Mouse (Mus musculus) midbrain, embryonic 16.5 days (tissue): ENCODE measurements around the gene Corin. TPM values are rescaled to one million over a fixed set of nuclear protein-coding genes. Genes with fewer than 3 reads are reported as not detected.

ENCODE experiments used
- ATAC-seq: fragments of 200-750 bp; cut with Nextera tagmentation; 2 replicates; pipeline ENCODE4 v1.8.0; 2017; ENCODE audit warnings: moderate TSS enrichment
- H3K27ac ChIP-seq: fragments of 300-500 bp; sonication (generic); 2 replicates; pipeline ENCODE4 v1.5.1; 2014; ENCODE audit warnings: mild to moderate bottlenecking, low read length, mixed read lengths
- H3K27me3 ChIP-seq: fragments of 300-500 bp; sonication (generic); 2 replicates; pipeline ENCODE4 v1.6.1; 2014; ENCODE audit warnings: low read depth, low read length, mixed read lengths; ENCODE audit not compliant: control insufficient read depth, insufficient read depth
- H3K36me3 ChIP-seq: fragments of 300-500 bp; sonication (generic); 2 replicates; pipeline ENCODE4 v1.6.1; 2014; ENCODE audit warnings: mild to moderate bottlenecking, low read length, moderate library complexity, mixed read lengths; ENCODE audit not compliant: control insufficient read depth, insufficient read depth
- H3K4me1 ChIP-seq: fragments of 300-500 bp; sonication (generic); 2 replicates; pipeline ENCODE4 v1.6.1; 2014; ENCODE audit warnings: mild to moderate bottlenecking, low read length, mixed read lengths; ENCODE audit not compliant: control insufficient read depth, insufficient read depth
- H3K4me2 ChIP-seq: fragments of 300-500 bp; sonication (generic); 2 replicates; pipeline ENCODE4 v1.6.1; 2014; ENCODE audit warnings: mild to moderate bottlenecking, low read length, mixed read lengths
- H3K4me3 ChIP-seq: fragments of 300-500 bp; sonication (generic); 2 replicates; pipeline ENCODE4 v1.5.1; 2014; ENCODE audit warnings: low read depth, mild to moderate bottlenecking, low read length, moderate library complexity, mixed read lengths
- H3K9ac ChIP-seq: fragments of 300-500 bp; sonication (generic); 2 replicates; pipeline ENCODE4 v1.6.1; 2014; ENCODE audit warnings: low read depth, low read length, mixed read lengths
- H3K9me3 ChIP-seq: fragments of 300-500 bp; sonication (generic); replicated peaks from 2 replicates; pipeline ENCODE4 v1.6.1; 2014; ENCODE audit warnings: mild to moderate bottlenecking, low read length, mixed read lengths; ENCODE audit not compliant: control insufficient read depth, poor library complexity, severe bottlenecking
- WGBS: fragments of 180-500 bp; shearing (Covaris S2); extraction: QIAGEN DNeasy Blood & Tissue Kit; methylation state at CpG from one replicate; pipeline ENCODE4 v1.1.7; 2014; 5-methylcytosine and 5-hydroxymethylcytosine counted together
- polyA plus RNA-seq: library from polyadenylated mRNA; unstranded; fragments of >200 nt; fragmentation: Nextera tagmentation; extraction: Ambion mirVana; gene quantifications from 2 replicates; pipeline ENCODE4 v1.2.1, GENCODE M21; 2015

The Corin gene
- polyA plus RNA-seq, 1 experiment from 2014 or later = 0.93 TPM

- Histone ChIP-seq H3K9ac (no peak overlapping the region), H3K9me3 (no peaks in the 10 kb centered on the region), H3K4me3 (no peak overlapping the region), H3K4me1 (no peaks in the 10 kb centered on the region), H3K27ac (no peak overlapping the region), H3K36me3 (no peaks in the 10 kb centered on the region), H3K27me3 (no peaks in the 10 kb centered on the region), H3K4me2 (no peak overlapping the region)
- no peak for ATAC-seq
- WGBS = 46% methylated on average over 4 of the region's 4 CpGs
Observed at GRCm38 (mm10) chr5:72452750-72453149, 51.5 kb downstream of the Corin start.

GRCm38 (mm10) chr5:72448846-72449245 lies 55.4 kb downstream of the Corin start:
- no peaks in the 10 kb centered on the region for H3K36me3 ChIP-seq
- no peaks in the 10 kb centered on the region for H3K4me1 ChIP-seq
- no peaks in the 10 kb centered on the region for H3K9me3 ChIP-seq
- no peak overlapping the region for H3K9ac ChIP-seq
- H3K4me2 ChIP-seq = no peak overlapping the region
- H3K4me3 ChIP-seq = no peak overlapping the region
- ATAC-seq = no peak
- no peaks in the 10 kb centered on the region for H3K27me3 ChIP-seq
- WGBS = 75% methylated on average over 2 of the region's 2 CpGs
- H3K27ac ChIP-seq = no peak overlapping the region

DNA sequence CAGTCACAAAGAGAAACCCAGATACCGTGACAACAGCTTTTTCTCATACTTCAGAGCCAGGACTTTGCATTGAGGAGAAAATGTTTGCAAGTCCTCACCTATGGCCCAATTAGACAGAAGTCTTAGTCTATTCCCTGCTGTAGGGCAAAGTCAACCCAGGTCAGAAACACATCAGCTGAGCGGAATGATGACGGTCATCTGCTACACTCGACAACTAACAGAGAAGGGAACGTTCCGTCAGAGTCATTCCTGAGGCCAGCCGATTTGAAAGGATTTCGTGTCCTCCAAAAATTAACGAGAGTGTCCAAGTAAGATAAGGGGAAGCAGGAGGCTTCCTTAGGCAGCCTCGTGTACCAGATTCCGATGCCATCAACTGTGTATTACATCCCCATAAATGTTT lies 58.2 kb downstream of the Corin start:
- WGBS = 91% methylated on average over 11 of the region's 11 CpGs
- no peaks in the 10 kb centered on the region for H3K27me3 ChIP-seq
- no peak overlapping the region for H3K9ac ChIP-seq
- no peaks in the 10 kb centered on the region for H3K4me1 ChIP-seq
- no peaks in the 10 kb centered on the region for H3K36me3 ChIP-seq
- no peak overlapping the region for H3K27ac ChIP-seq
- ATAC-seq = no peak
- H3K4me3 ChIP-seq = no peak overlapping the region
- H3K4me2 ChIP-seq = no peak overlapping the region
- no peaks in the 10 kb centered on the region for H3K9me3 ChIP-seq

- Histone ChIP-seq H3K9me3 (no peaks in the 10 kb centered on the region), H3K4me3 (no peak overlapping the region), H3K27ac (no peak overlapping the region), H3K36me3 (no peaks in the 10 kb centered on the region), H3K9ac (no peak overlapping the region), H3K27me3 (no peaks in the 10 kb centered on the region), H3K4me1 (no peaks in the 10 kb centered on the region), H3K4me2 (no peak overlapping the region)
- ATAC-seq = no peak
- WGBS = 78% methylated on average over 11 of the region's 11 CpGs
Observed at GRCm38 (mm10) chr5:72443946-72444345, 60.3 kb downstream of the Corin start.

- Histone ChIP-seq H3K27me3 (no peaks in the 10 kb centered on the region), H3K36me3 (no peaks in the 10 kb centered on the region), H3K4me1 (no peaks in the 10 kb centered on the region), H3K27ac (no peak overlapping the region), H3K9me3 (no peaks in the 10 kb centered on the region), H3K9ac (no peak overlapping the region), H3K4me2 (no peak overlapping the region), H3K4me3 (no peak overlapping the region)
- ATAC-seq = no peak
- 89% methylated on average over 4 of the region's 4 CpGs for WGBS
Observed at GRCm38 (mm10) chr5:72443007-72443406, 61.3 kb downstream of the Corin start.

DNA sequence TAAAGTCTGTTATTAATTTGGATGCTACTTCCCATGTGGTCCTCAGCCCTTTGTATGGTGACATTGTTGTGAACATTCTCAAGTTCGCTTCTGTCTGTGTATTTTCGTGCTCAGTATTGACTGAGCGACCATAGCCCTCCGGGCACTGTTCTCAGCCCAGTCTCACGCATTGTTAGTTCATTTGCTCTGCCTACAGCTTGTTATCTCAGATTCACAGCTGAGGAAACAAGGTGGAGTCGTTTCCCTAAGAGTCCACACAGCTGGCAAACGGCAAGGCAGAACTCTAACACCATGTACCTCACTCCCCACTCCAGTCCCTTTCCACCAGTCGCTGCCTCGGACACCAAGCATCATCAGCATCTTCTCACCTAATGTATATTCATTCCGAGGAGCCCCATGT lies 63.1 kb downstream of the Corin start:
- no peak overlapping the region for H3K4me2 ChIP-seq
- H3K9me3 ChIP-seq = no peaks in the 10 kb centered on the region
- ATAC-seq = no peak
- 80% methylated on average over 10 of the region's 10 CpGs for WGBS
- no peak overlapping the region for H3K4me3 ChIP-seq
- no peak overlapping the region for H3K9ac ChIP-seq
- H3K27me3 ChIP-seq = no peaks in the 10 kb centered on the region
- H3K36me3 ChIP-seq = no peaks in the 10 kb centered on the region
- H3K4me1 ChIP-seq = no peaks in the 10 kb centered on the region
- no peak overlapping the region for H3K27ac ChIP-seq

DNA sequence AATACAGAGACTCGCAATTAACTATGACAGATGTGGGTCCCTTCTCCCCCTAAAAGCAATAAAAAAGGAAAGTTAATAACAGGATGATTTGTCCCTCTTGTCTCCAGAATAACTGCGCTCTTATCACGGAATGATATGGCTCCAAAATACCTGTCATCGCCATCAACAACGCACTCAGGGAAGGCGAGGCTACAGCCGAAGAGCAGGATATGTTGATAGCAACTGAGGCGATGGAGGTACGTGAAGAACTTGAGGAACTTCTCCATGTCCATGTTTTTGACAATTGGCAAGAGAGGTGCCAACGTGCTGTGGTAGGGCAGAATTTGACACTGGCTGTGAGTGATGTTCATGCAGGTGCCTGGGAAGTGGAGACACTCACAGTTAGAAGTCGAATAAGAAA lies 69.2 kb downstream of the Corin start:
- H3K4me3 ChIP-seq = no peak overlapping the region
- no peak overlapping the region for H3K9ac ChIP-seq
- 97% methylated on average over 11 of the region's 11 CpGs for WGBS
- H3K9me3 ChIP-seq = no peaks in the 10 kb centered on the region
- H3K27ac ChIP-seq = no peak overlapping the region
- no peak overlapping the region for H3K4me2 ChIP-seq
- H3K4me1 ChIP-seq = no peaks in the 10 kb centered on the region
- no peaks in the 10 kb centered on the region for H3K36me3 ChIP-seq
- H3K27me3 ChIP-seq = no peaks in the 10 kb centered on the region
- no peak for ATAC-seq

DNA sequence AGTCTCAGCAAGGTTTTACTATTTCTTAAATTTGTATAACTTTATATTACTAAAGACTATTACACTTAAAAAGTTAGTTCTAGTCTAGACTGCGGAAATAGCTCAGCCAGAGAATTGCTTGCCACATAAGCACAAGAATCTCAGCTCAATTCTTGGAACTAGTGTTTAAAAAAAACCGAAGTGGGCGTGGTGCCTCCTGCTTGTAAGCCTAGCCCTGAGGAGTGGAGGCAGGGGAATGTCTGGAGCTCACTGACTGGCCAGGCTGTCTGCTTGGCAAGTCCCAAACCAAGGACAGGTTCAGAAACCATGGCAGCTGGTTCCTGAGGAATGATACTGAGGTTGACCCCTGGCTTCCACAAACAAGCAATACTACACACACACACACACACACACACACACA lies 72.4 kb downstream of the Corin start:
- H3K36me3 ChIP-seq = no peaks in the 10 kb centered on the region
- no peaks in the 10 kb centered on the region for H3K9me3 ChIP-seq
- no peak overlapping the region for H3K9ac ChIP-seq
- no peaks in the 10 kb centered on the region for H3K4me1 ChIP-seq
- no peak overlapping the region for H3K27ac ChIP-seq
- no peaks in the 10 kb centered on the region for H3K27me3 ChIP-seq
- 75% methylated on average over 3 of the region's 3 CpGs for WGBS
- no peak overlapping the region for H3K4me3 ChIP-seq
- no peak for ATAC-seq
- H3K4me2 ChIP-seq = no peak overlapping the region

GRCm38 (mm10) chr5:72427556-72427955 lies 76.7 kb downstream of the Corin start:
- WGBS = 96% methylated on average over 4 of the region's 4 CpGs
- Histone ChIP-seq H3K27ac (no peak overlapping the region), H3K9ac (no peak overlapping the region), H3K4me2 (no peak overlapping the region), H3K27me3 (no peaks in the 10 kb centered on the region), H3K9me3 (no peaks in the 10 kb centered on the region), H3K4me3 (no peak overlapping the region), H3K36me3 (no peaks in the 10 kb centered on the region), H3K4me1 (no peaks in the 10 kb centered on the region)
- ATAC-seq = no peak
